Mouse (Mus musculus): ENCODE measurements around the gene Tlcd1.

DNA sequence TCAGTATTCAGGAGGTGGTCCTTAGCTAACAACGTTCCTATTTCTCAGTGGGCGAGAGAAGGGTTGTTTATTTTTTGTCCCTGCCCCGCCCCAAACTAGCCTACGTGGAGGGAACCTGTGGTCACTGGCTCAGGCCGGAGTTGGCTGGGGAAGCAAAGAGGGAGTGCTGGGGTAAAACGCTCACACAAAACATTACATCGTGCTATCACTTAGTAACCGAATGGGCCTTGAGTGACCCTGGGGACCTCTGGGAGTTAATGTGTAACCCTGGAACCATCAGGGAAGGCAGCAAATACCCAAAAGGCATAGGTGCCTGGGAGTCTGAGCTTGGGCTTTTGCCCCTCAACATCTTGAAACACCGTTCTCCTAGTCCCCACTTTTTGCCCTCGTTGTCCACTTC, 926 bp downstream of the Tlcd1 start:
- 0 out of 2 replicates have a peak, but pooled peaks have one; percentile 28 for TF ChIP-seq EP300 (IDR thresholded peaks at IDR 0.05; ENCODE audit: insufficient read depth, low read depth, low read length)
- TF ChIP-seq CTCF (IDR thresholded peaks at IDR 0.05; ENCODE audit: low read depth, low read length): no peak
- TF ChIP-seq POLR2A (IDR thresholded peaks at IDR 0.05; ENCODE audit: insufficient read depth, low read length): no peak
